Mouse (Mus musculus) right cerebral cortex, adult 2 months (tissue): ENCODE measurements around the gene Tbc1d4.

Source experiments
- DNase-seq, 2 experiments: peaks; one replicate each; pipeline ENCODE4 v3.0.0; 2021 to 2022; ENCODE audit warnings: low spot score in 2 of 2

The Tbc1d4 gene

GRCm38 (mm10) chr14:101501868-101502267 lies 107.1 kb downstream of the Tbc1d4 start:
- DNase-seq, result no peak

DNA sequence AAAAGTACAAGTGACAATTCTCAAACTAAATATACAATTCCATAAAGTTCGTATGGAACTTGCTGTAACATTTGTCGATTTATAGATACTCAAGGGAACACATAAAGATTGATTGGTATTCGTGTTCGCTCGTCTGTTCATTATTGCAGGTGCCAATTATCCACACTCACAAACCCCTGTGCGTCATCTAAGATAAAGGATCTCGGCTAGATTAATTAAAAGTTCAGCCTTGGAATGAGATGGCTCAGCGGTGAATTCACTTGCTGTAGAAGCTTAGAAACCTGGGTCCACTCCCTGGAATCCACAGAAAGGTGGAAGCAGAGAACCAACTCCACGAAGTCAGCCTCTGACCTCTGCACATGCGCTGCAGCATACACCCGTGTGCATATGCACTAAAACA lies 107.5 kb downstream of the Tbc1d4 start:
- no peak for DNase-seq

DNA sequence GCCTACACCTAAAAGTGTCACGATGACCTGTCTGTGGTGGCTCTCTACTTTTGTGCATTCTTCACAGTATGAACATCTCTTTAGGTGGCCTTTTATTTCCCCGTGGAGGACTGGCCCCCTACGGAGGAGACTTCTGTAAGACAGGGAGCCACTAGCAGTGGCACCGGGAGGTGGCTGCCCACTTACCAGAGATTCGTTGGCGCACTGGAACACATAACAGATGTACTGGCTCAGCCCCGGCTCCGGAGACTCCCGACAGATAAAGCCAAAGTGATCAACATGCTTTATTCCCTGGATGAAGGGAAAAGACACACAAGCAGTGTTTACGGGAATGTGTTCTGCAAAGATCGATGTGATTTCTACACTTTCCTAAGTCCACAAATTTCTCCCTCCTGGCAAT lies 108.2 kb downstream of the Tbc1d4 start:
- DNase-seq, result no peak

- no peak for DNase-seq
These were observed 109.2 kb downstream of the Tbc1d4 start for GRCm38 (mm10) chr14:101499838-101500237.

GRCm38 (mm10) chr14:101488264-101488810 lies 120.7 kb downstream of the Tbc1d4 start:
- DNase-seq, result no peak

- DNase-seq, result no peak
These were observed 122.4 kb downstream of the Tbc1d4 start for GRCm38 (mm10) chr14:101486550-101486949.

DNA sequence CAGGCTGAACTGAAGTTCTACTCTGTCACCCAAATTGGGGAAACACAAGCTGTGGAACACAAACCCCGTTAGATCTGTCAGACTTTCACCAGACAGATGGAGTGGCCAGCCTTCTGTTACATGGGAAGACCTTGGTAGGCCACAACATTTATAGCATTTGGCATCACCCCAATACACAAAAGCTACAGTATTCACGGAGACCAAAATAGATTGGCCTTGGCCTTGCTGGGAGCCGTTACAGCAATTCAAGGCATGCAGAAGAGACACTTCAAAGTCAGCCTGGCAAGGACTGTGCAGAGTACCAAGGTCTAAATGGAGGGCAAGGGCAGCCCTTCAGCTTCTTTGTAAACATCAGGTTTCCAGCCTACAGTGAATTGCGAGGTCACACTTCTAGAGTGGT lies 125.8 kb downstream of the Tbc1d4 start:
- DNase-seq, result no peak

DNA sequence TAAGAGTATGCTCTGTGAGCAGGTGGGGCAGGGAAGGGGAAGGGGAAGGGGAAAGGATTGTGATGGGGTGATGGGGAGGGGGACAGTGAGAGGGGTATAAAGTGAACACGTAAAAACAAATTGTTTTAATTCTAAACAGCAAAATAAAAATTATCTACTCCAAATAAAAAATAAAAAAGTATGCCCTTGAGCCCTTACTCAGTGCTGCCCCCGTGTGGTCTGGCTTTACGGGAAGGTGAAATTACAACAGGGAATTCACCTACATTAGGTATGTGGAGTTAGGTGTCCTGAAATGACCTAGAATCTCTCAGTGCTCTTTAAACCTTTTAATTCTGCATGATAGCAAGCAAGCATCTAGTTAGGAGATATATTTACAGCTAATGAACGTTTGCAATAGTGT lies 126.7 kb downstream of the Tbc1d4 start:
- peak in 1 of 2 experiments; percentile 16 for DNase-seq

DNA sequence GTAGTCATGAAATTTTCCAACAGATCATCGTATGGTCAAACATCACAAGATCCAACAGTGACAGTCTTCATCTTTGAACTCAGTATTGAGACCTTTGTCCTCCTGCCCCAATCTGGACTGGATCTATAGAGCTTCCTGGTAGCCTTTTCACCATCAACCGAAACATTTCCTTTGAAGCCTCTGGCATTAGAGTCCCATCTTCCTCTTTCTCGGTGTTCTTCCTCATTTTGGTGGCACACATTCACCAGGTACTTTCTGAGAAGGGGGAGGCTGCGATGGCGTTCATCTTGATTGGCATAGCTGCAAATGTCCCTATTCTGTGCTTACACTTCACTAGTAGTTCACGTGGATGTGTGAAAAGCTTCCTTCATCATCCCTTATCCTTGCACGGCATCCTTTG lies 127.8 kb downstream of the Tbc1d4 start:
- DNase-seq, result no peak

DNA sequence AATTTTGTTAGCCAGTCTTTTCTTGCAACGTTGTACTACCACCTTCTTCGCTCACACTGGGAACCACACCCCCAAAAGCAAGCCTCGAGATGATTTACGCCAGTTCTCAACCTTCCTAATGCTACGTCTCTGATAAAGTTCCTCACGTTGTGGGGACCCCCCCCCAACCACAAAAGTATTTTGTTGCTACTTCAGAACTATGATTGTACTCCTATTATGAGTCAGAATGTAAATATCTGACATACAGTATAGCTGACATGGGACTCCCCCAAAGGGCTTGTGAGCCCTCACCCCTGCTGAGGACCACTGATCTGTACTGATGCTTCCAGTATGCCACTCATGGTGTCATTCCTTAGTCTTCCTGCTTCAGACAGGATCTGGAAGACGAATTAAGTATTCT lies 128.4 kb downstream of the Tbc1d4 start:
- DNase-seq, result no peak

- no peak for DNase-seq
These were observed 131.2 kb downstream of the Tbc1d4 start for GRCm38 (mm10) chr14:101477827-101478220.

GRCm38 (mm10) chr14:101477081-101477826 lies 131.7 kb downstream of the Tbc1d4 start:
- no peak for DNase-seq

DNA sequence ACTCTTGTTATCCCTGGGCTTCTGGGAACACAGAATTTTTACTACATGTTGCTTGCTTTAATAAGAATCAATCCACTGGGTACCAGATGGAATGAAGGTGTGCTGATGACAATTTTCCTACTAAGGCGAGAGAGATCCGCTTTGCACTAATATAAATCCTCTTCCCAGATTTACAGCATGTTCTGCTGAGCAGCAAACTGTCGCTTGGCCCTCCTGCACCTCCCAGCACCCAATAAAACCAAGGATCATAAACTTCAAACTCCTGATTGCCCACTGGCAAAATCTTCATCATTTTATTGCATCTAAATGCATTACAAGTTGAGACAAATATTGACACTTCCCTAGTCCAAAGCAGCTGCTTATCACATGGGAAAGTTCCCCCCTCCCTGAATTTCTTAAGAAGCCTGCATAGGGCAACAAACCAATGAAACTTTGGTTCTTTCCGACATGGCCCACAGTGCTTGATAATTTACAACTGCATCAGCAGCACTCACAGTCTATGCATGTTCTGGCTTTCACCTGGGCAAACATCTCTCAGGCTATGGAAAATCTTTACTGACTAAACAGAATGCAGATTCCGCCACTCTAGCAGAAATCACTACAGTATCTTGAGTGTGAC lies 139.4 kb downstream of the Tbc1d4 start:
- no peak for DNase-seq

DNA sequence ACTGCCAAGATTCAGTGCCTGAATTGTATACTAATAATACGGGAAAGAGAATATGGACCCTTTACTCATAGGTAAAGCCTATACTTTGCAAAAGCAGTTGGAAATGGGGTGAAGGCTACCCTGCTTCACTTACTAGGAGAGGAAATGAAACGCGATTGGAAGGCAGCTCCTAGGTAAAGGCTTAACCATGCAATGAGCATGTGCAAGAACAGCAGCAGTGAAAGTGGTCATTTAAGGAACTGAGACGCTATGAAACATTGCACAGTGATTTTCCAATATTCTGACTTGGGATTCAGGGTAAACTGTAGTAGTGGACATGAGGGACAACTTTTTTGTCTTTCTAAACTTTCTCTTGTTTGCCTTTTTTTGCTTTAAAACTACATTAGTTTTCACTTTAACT lies 140.8 kb downstream of the Tbc1d4 start:
- DNase-seq, result no peak

GRCm38 (mm10) chr14:101467532-101467931 lies 141.5 kb downstream of the Tbc1d4 start:
- DNase-seq, result no peak

- DNase-seq, result no peak
These were observed 142.5 kb downstream of the Tbc1d4 start for GRCm38 (mm10) chr14:101466521-101466920.

GRCm38 (mm10) chr14:101465893-101466292 lies 143.1 kb downstream of the Tbc1d4 start:
- no peak for DNase-seq

- DNase-seq, result peak; percentile 68 to 78
These were observed 148.2 kb downstream of the Tbc1d4 start for GRCm38 (mm10) chr14:101460768-101461167.

DNA sequence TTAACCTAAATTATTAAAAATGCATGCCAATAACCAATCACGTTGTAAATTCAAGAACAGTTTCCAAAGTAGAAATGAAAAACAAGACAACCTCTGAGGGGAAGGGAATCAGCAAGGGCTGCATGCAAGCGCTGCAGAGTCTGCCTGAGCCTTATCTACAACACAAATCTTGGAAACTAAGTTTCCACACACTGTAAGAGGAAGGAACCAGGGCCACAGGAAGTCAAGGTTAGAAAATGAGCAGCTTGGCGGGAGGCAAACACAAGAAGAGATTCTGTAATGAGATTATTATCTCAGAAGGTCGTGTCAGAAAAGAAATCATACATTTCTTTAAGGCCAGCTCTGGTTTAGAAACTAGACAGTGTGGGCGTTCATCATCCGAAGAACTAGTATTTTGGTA lies 156.1 kb downstream of the Tbc1d4 start:
- DNase-seq, result no peak

GRCm38 (mm10) chr14:101447857-101448256 lies 161.1 kb downstream of the Tbc1d4 start:
- DNase-seq, result no peak

GRCm38 (mm10) chr14:101445205-101445604 lies 163.8 kb downstream of the Tbc1d4 start:
- no peak for DNase-seq

DNA sequence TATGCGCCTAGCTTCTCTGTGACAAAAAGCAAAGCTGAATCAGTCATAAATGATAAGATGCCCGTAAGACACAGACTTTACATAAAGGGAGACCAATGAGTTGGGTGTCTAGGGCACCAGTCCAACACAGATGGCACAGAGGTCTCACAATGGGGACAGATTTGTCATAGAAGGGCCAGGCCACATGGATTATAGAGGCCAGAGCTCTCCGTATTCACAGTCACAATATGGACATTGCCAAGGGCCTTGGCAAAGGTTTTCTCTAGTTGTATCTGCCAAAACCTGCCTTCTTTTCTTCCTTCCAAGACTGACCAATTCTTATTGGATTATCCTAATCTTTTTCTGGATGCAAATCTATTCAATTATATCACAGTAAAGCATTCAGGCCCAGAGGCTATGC lies 171.1 kb downstream of the Tbc1d4 start:
- DNase-seq, result no peak

DNA sequence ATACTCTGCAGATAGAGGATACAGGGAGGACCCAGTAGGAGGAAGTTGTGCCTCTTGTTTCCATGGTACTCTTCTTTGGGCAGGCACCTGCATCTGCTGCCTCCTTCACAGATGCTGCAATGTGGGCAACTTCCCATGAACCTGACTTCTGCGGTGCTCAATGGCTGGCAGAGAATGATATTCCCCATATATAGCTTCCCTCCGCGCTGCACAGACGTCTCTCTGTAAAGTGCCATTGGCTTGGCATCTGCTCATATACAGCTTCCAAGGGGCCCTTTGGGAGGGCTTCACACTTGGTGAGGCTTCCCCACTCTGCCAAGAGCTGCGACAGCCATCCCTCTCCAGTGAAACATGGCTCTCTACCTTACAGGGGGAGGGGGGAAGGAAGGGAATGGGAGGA lies 178.5 kb downstream of the Tbc1d4 start:
- peak in 1 of 2 experiments; percentile 34 for DNase-seq
